Mouse (Mus musculus): Measurements from ENCODE around the gene C130032M10Rik. TPM values are rescaled to one million over a fixed set of nuclear protein-coding genes. Genes with fewer than 3 reads are reported as not detected.

The C130032M10Rik gene
- polyA plus RNA-seq, 1 experiment from 2014 or later = 0.21 TPM

DNA sequence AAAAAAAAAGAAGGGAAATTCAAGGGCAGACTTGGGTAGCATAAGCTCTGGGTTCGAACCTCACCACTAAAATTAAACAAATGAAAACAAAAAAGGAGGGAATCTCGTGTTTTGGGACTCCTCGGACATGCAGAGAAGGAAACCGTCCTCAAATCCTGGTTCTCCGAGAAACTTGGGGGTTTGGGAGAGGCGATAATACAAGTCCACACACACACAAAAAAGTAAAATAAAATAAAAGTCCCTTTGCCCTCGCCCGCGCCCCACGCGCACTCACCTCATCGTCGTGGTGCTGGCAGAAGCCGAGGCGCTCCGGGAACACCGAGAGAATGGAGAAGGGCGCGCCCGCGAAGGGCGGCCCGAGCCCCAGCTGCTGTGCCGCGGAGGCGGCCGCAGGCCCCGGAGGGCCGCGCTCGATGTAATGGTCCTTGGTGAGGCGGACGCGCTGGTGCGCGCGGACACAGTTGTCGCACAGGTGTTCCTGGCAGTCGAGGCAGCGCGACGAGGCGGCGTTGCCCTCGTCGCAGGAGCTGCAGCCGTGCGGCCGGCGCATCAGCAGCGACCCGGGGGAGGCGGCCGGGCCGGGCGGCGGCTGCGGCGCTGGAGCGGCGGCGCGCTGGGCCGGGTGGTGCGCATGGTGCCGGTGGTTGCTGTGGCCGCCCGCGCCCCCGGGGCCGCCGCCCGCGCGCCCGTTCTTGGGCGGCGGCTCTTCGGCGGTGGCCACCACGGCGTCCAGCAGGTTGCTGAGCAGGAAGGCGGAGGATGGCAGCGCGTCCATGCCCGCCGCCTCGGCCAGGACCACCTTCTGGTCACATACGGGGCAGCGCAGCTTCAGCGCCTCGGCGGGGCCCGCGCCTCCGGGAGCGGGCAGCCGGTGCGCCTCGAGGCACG is 46.8 kb downstream of the C130032M10Rik start:
- peaks cover 6% of the 10 kb centered on the region; the same call in 1 of the 2 replicates for H3K4me1 ChIP-seq (replicated peaks; ENCODE audit: control insufficient read depth, insufficient read depth, low read length)
- WGBS = under 1% methylated on average over 61 of the region's 101 CpGs
- ATAC-seq (ENCODE audit: low read depth) = peak; percentile 18; the same call in 1 of the 2 replicates

DNA sequence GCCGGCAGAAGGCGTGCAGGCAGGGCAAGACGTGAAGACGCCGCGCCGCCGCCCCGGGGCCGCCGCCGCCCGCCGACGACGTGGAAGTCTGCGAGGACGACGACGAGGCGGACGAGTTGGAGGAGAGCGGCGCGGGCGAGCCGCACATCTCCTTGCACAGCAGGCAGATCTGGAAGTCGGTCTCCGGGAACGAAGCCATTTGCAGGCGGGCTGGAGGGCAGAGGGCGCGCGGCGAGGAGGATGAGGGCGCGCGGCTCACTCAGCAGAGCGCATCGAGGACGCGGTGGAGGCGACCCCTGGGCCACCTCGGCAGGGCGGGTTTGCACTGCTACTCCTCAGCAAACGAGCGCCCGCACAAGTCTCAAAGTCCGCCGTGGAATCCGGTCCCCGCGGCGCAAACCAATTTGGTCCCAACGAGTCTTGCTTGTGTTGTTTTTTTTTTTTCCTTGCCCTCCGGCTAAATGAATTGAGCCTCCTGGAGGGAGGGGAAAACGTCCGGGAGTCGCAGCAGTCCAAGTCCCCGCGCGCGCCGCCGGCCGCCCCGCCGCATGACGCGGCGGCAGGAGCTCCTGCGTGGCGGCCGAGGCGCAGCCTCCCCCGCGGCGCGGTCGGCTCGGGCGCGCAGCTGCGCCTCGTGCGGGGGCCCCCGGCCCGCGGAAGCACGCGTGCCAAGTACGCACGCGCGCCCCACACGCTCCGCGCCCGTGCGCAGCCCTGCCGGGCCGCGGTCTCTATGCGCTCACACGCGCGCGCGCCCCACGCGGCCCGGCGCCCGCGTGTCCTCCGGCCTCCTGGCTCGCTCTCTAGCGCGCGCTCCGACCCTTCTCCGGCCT is 47.6 kb downstream of the C130032M10Rik start:
- peaks cover 5% of the 10 kb centered on the region for H3K27me3 ChIP-seq (ENCODE audit: control insufficient read depth, insufficient read depth, low read depth, low read length)
- peak; percentile 13 for ATAC-seq (ENCODE audit: low read depth)

More for the DNA sequence above, 46.8 kb downstream of the C130032M10Rik start:
- peak overlapping the region; percentile 85 for H3K4me2 ChIP-seq (ENCODE audit: low read depth, low read length)
- peaks cover 5% of the 10 kb centered on the region for H3K27me3 ChIP-seq (ENCODE audit: control insufficient read depth, insufficient read depth, low read depth, low read length)
- H3K27ac ChIP-seq (ENCODE audit: low read length) = peak overlapping the region; percentile 15; the same call in 1 of the 2 replicates
- no peaks in the 10 kb centered on the region for H3K9me3 ChIP-seq (ENCODE audit: control insufficient read depth, low read length)
- peak overlapping the region; percentile 62 for H3K4me3 ChIP-seq (ENCODE audit: low read length)
- H3K36me3 ChIP-seq (ENCODE audit: control insufficient read depth, insufficient read depth, low read length) = no peaks in the 10 kb centered on the region
- H3K9ac ChIP-seq (ENCODE audit: low read length) = peak overlapping the region; percentile 75

DNA sequence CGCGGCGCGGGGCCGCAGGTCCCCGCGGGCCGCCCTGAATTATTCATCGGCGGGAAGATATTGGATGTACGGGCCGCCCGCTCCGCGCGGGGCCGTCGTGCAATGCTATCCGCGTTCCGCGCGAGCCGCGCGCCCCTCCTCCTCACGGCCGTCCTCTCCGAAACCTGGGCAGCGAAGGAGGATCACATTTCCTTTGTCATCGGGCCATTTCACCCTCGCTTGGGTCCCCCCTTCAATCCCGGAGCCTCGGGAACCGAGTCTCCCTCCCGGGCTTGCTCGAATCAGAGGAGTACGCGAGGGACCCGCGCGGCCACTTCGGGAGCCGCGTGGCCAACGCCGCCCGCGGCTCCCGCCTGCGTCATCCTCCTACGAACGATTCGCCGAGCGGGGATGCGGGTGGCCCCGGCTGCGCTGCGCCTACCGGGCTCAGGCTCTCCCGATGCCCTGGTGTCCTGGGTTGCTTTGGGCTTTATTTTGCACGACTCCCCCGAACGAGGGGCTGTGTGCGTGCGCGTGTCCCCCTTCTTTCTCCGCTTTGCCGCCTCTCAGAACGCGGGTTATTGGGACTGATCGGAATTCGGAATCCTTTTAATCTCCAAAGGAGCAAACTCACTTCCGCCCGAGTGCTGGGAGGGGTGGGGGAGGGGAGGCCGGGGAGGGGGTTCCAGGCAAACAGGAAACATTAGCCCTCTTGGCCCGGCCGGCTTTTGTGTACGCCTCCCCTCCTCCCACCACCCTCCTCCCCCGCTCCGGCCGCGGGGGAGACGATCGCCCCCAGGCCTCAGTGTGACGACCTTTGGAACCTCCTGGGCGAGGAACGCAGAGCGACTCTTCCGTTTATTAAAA is 48.5 kb downstream of the C130032M10Rik start, which contains the start of gene Trim71:
Gene Trim71, minus strand, starts transcription at position 609 of the 846 bp plus-strand sequence.
- peaks cover 6% of the 10 kb centered on the region; the same call in 1 of the 2 replicates for H3K4me1 ChIP-seq (replicated peaks; ENCODE audit: control insufficient read depth, insufficient read depth, low read length)
- H3K9me3 ChIP-seq (ENCODE audit: control insufficient read depth, low read length) = no peaks in the 10 kb centered on the region
- ATAC-seq (ENCODE audit: low read depth) = peak; percentile 47
- H3K4me3 ChIP-seq (ENCODE audit: low read length) = peak within 1 kb of the TSS; percentile 62
- H3K4me2 ChIP-seq (ENCODE audit: low read depth, low read length) = peak within 1 kb of the TSS; percentile 85
- peaks cover 5% of the 10 kb centered on the region for H3K27me3 ChIP-seq (ENCODE audit: control insufficient read depth, insufficient read depth, low read depth, low read length)
- H3K36me3 ChIP-seq (ENCODE audit: control insufficient read depth, insufficient read depth, low read length) = no peaks in the 10 kb centered on the region
- H3K9ac ChIP-seq (ENCODE audit: low read length) = peak within 1 kb of the TSS; percentile 75
- peak within 1 kb of the TSS; percentile 76 for H3K27ac ChIP-seq (ENCODE audit: low read length)
- WGBS = under 1% methylated on average over 81 of the region's 91 CpGs

More for the DNA sequence above, 47.6 kb downstream of the C130032M10Rik start:
- Histone ChIP-seq H3K9ac (ENCODE audit: low read length) (peak overlapping the region; percentile 75), H3K4me2 (ENCODE audit: low read depth, low read length) (peak overlapping the region; percentile 85), H3K36me3 (ENCODE audit: control insufficient read depth, insufficient read depth, low read length) (no peaks in the 10 kb centered on the region), H3K4me3 (ENCODE audit: low read length) (peak overlapping the region; percentile 62), H3K27ac (ENCODE audit: low read length) (peak overlapping the region; percentile 76), H3K4me1 (replicated peaks; ENCODE audit: control insufficient read depth, insufficient read depth, low read length) (peaks cover 6% of the 10 kb centered on the region; the same call in 1 of the 2 replicates), H3K9me3 (ENCODE audit: control insufficient read depth, low read length) (no peaks in the 10 kb centered on the region)
- under 1% methylated on average over 114 of the region's 122 CpGs for WGBS

DNA sequence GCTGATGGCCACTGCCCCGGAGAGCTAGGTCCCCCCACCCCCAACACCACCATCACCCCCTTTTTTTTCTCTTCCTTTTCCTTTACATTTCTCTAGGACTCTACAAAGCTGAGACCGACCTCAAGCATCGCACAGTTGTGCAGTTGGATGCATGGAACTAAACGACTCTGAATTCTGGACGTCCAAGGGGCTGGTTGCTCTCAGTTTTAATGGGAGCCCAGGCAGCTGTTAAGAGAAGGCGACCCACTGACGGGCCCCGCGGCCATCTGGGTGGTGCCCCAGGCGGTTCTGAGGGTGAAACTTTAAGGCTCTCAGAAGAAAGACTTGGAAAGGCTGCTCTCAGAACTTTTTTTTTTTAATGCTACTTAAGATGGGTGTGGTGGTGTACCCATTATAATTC is 49.2 kb downstream of the C130032M10Rik start:
- peak overlapping the region; percentile 62 for H3K4me3 ChIP-seq (ENCODE audit: low read length)
- no peaks in the 10 kb centered on the region for H3K9me3 ChIP-seq (ENCODE audit: control insufficient read depth, low read length)
- peak overlapping the region; percentile 75 for H3K9ac ChIP-seq (ENCODE audit: low read length)
- H3K27ac ChIP-seq (ENCODE audit: low read length) = peak overlapping the region; percentile 76
- ATAC-seq (ENCODE audit: low read depth) = no peak
- WGBS = under 1% methylated on average over 10 of the region's 10 CpGs
- H3K36me3 ChIP-seq (ENCODE audit: control insufficient read depth, insufficient read depth, low read length) = no peaks in the 10 kb centered on the region
- H3K4me2 ChIP-seq (ENCODE audit: low read depth, low read length) = peak overlapping the region; percentile 85
- peaks cover 6% of the 10 kb centered on the region; the same call in 1 of the 2 replicates for H3K4me1 ChIP-seq (replicated peaks; ENCODE audit: control insufficient read depth, insufficient read depth, low read length)
- H3K27me3 ChIP-seq (ENCODE audit: control insufficient read depth, insufficient read depth, low read depth, low read length) = peaks cover 5% of the 10 kb centered on the region

Other genes starting within 250 kb of the C130032M10Rik start
- gene Bcl2a1c, start 185.6 kb upstream of the C130032M10Rik start, polyA plus RNA-seq (2015; fragmentation: Nextera tagmentation; extraction: Ambion mirVana) = not detected in 2 replicates
- 132 and 147 TPM in 2 replicates for gene Crtap, start 125.0 kb upstream of the C130032M10Rik start, polyA plus RNA-seq (2015; fragmentation: Nextera tagmentation; extraction: Ambion mirVana)
- gene Glb1, start 114.6 kb upstream of the C130032M10Rik start, polyA plus RNA-seq (2015; fragmentation: Nextera tagmentation; extraction: Ambion mirVana) = 51.7 and 53.6 TPM in 2 replicates
- gene Tmppe, start 114.6 kb upstream of the C130032M10Rik start, polyA plus RNA-seq (2015; fragmentation: Nextera tagmentation; extraction: Ambion mirVana) = 11.1 and 11.2 TPM in 2 replicates
- 0.11 and 0.25 TPM in 2 replicates for gene Ccr4, start 10.8 kb upstream of the C130032M10Rik start, polyA plus RNA-seq (2015; fragmentation: Nextera tagmentation; extraction: Ambion mirVana)
- 0.79 and 0.87 TPM in 2 replicates for gene Trim71, start 48.7 kb downstream of the C130032M10Rik start, polyA plus RNA-seq (2015; fragmentation: Nextera tagmentation; extraction: Ambion mirVana)
- gene Cnot10, start 124.5 kb downstream of the C130032M10Rik start, polyA plus RNA-seq (2015; fragmentation: Nextera tagmentation; extraction: Ambion mirVana) = 64.4 and 64.7 TPM in 2 replicates
- gene Dync1li1, start 173.1 kb downstream of the C130032M10Rik start, polyA plus RNA-seq (2015; fragmentation: Nextera tagmentation; extraction: Ambion mirVana) = 53.0 and 59.0 TPM in 2 replicates
- gene Cmtm6, start 215.4 kb downstream of the C130032M10Rik start, polyA plus RNA-seq (2015; fragmentation: Nextera tagmentation; extraction: Ambion mirVana) = 67.0 and 67.8 TPM in 2 replicates